Mouse (Mus musculus): ENCODE measurements around the gene Acaca. TPM values are rescaled to one million over a fixed set of nuclear protein-coding genes. Genes with fewer than 3 reads are reported as not detected.
A peak's percentile ranks its signal among the peaks of the same experiment; 100 is the strongest.

The Acaca gene
- polyA plus RNA-seq, 1 experiment from 2014 or later, result 18.9 TPM

DNA sequence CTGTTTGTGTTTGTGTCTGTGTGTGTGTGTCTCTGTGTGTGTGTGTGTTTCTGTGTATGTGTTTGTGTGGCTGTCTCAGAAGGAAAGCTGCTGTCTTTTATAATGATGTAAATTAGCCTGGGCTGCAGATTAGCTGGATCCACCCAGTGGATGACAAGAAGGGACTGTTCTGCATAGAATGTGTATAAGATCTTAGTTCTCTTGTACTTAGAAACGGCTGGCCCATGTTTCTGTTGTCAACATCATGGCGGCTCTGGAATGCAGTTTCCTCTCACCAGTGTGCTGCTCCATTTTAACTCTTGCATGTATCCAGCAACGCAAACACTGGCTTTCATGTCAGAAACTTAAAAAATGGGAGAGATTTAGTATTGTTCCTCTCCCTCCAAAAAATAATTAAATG is 141.0 kb downstream of the Acaca start:
- Histone ChIP-seq H3K9me3 (replicated peaks) (0 out of 2 replicates have a peak, but pooled peaks cover 3% of the 10 kb centered on the region), H3K4me3 (no peak overlapping the region), H3K4me1 (peaks cover 37% of the 10 kb centered on the region), H3K36me3 (peaks cover 73% of the 10 kb centered on the region), H3K27ac (replicated peaks) (no peak overlapping the region), H3K27me3 (ENCODE audit: low read depth, poor library complexity, severe bottlenecking) (no peaks in the 10 kb centered on the region)
- WGBS, result 81% methylated on average over 3 of the region's 3 CpGs
- no peak for DNase-seq (ENCODE audit: low spot score)

DNA sequence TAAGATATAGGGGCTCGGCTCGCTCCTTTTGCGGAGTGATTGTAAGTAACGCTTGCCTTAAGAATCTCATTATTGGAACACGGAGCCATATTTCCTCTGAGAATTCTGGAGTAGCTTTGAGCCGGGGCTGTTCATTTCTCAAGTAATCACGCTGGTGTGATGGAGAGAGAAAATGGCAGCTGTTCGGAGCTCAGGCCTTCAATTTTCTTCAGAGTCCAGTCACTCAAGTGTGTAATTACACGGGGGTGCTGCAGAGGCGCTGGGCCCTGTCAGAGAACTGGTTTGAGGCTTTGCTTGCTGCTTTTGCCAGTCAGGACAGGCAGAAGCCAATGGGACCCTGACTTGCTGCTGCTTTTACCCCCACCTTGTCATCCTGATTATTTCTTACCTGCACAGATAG is 142.5 kb downstream of the Acaca start:
- DNase-seq (ENCODE audit: low spot score), result peak; percentile 36
- H3K27ac ChIP-seq (replicated peaks), result peak overlapping the region; percentile 68; the same call in 1 of the 2 replicates
- peaks cover 59% of the 10 kb centered on the region for H3K36me3 ChIP-seq
- no peak overlapping the region for H3K4me3 ChIP-seq
- H3K27me3 ChIP-seq (ENCODE audit: low read depth, poor library complexity, severe bottlenecking), result no peaks in the 10 kb centered on the region
- 57% methylated on average over 10 of the region's 10 CpGs for WGBS
- peaks cover 49% of the 10 kb centered on the region for H3K4me1 ChIP-seq
- H3K9me3 ChIP-seq (replicated peaks), result 0 out of 2 replicates have a peak, but pooled peaks cover 3% of the 10 kb centered on the region

- Histone ChIP-seq H3K36me3 (peaks cover 55% of the 10 kb centered on the region), H3K27ac (replicated peaks) (0 out of 2 replicates have a peak overlapping the region, but pooled peaks have one; percentile 25), H3K27me3 (ENCODE audit: low read depth, poor library complexity, severe bottlenecking) (no peaks in the 10 kb centered on the region), H3K4me3 (no peak overlapping the region), H3K4me1 (peaks cover 55% of the 10 kb centered on the region), H3K9me3 (replicated peaks) (0 out of 2 replicates have a peak, but pooled peaks cover 3% of the 10 kb centered on the region)
- no peak for DNase-seq (ENCODE audit: low spot score)
- 75% methylated on average over 3 of the region's 3 CpGs for WGBS
Measured at GRCm38 (mm10) chr11:84272574-84272973, 143.1 kb downstream of the Acaca start.

DNA sequence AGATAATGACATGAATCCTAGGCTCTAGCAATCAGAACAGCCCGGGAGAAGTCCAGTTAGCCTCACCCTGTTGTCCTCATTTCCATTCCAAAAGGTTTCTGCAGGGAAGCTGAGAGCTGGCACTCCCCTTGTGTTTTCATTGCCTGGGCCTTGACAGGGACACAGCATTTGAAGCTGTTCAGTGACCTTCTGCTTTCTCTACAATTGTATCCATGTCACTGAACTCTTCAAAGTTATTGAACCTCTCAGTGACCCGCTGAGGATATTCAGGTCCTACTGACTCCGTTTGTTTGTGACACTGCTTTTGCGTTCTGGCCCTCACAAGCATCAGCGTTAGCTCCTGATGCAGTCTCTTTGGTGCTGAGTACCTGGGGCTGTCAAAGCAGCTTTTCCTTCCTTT is 147.5 kb downstream of the Acaca start:
- 15% methylated on average over 5 of the region's 5 CpGs for WGBS
- Histone ChIP-seq H3K36me3 (peaks cover 50% of the 10 kb centered on the region), H3K4me1 (peaks cover 47% of the 10 kb centered on the region), H3K4me3 (no peak overlapping the region; the same call in 1 of the 2 replicates), H3K27me3 (ENCODE audit: low read depth, poor library complexity, severe bottlenecking) (no peaks in the 10 kb centered on the region), H3K27ac (replicated peaks) (peak overlapping the region; percentile 49), H3K9me3 (replicated peaks) (no peaks in the 10 kb centered on the region)
- DNase-seq (ENCODE audit: low spot score), result peak; percentile 33

- 58% methylated on average over 5 of the region's 5 CpGs for whole genome bisulfite sequencing
- DNase-seq (ENCODE audit: low spot score), result no peak
- H3K27ac ChIP-seq (replicated peaks), result no peak overlapping the region
- peaks cover 43% of the 10 kb centered on the region for H3K4me1 ChIP-seq
- H3K36me3 ChIP-seq, result peaks cover 37% of the 10 kb centered on the region
- no peak overlapping the region for H3K4me3 ChIP-seq
- no peaks in the 10 kb centered on the region; the same call in 1 of the 2 replicates for H3K9me3 ChIP-seq (replicated peaks)
- H3K27me3 ChIP-seq (ENCODE audit: low read depth, poor library complexity, severe bottlenecking), result no peaks in the 10 kb centered on the region
Measured at GRCm38 (mm10) chr11:84281280-84281679, 151.8 kb downstream of the Acaca start.

DNA sequence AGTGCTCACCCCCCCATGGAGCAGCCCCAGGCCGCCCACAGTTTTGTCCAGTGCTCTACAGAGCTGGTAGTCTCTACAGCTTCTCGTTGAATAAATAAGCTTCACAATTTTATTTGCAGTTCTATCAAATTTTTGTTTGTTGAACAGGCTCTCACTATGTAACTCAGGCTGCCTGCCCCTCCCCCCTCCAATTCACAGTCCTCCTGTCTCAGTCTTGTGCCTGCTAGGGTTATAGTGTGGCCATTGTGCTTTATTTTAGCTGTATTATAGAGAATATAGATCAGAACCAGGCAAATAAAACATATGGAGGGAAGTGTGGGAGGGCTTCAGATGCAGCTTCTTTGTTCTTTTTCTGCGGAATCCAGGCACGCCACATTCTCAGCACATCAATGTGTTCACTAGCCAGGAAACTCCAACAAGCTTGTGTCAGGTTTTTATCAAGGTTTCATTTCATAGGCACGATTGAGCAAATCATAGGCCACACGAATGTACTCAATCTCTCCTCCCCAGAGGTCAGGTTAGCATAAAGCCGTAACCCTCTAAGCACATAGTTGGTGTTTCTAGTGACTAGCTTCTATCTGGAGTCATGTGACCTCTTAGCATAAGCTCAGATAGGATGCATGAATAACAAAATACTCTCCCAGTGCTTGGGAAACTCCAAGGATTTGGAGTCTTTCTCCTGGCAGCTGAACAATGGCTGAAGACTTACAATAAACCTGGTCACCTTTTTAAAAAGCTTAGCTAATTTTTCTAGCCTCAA is 153.7 kb downstream of the Acaca start:
- DNase-seq (ENCODE audit: low spot score), result no peak
- H3K9me3 ChIP-seq (replicated peaks), result no peaks in the 10 kb centered on the region; the same call in 1 of the 2 replicates
- WGBS, result 62% methylated on average over 7 of the region's 7 CpGs
- H3K27me3 ChIP-seq (ENCODE audit: low read depth, poor library complexity, severe bottlenecking), result no peaks in the 10 kb centered on the region
- H3K4me1 ChIP-seq, result peaks cover 30% of the 10 kb centered on the region
- H3K27ac ChIP-seq (replicated peaks), result peak overlapping the region; percentile 79
- no peak overlapping the region for H3K4me3 ChIP-seq
- peaks cover 35% of the 10 kb centered on the region for H3K36me3 ChIP-seq

DNA sequence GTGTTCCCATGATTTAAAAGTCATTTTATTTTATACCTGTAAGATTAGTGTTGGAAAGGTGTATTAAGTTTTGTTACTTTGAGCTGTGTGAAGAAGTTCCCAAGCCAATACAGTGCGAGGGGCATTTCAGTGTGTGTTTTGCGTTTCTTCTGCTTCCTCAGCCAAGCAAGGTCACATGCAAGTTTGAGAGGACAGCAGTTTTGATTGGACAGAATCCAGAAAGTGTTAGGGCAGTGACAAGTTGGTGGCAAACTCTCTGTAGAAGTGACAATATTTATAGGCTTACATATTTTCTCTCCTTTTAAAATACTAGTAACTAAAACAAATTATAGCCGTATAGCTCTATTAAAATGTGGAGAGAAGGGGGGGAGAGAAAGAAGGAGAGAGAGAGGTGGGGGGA is 161.3 kb downstream of the Acaca start:
- Histone ChIP-seq H3K36me3 (peaks cover 19% of the 10 kb centered on the region), H3K4me1 (peaks cover 8% of the 10 kb centered on the region), H3K27me3 (ENCODE audit: low read depth, poor library complexity, severe bottlenecking) (no peaks in the 10 kb centered on the region), H3K27ac (replicated peaks) (no peak overlapping the region), H3K4me3 (no peak overlapping the region), H3K9me3 (replicated peaks) (no peaks in the 10 kb centered on the region)
- 82% methylated on average over 3 of the region's 3 CpGs for WGBS
- no peak for DNase-seq (ENCODE audit: low spot score)

DNA sequence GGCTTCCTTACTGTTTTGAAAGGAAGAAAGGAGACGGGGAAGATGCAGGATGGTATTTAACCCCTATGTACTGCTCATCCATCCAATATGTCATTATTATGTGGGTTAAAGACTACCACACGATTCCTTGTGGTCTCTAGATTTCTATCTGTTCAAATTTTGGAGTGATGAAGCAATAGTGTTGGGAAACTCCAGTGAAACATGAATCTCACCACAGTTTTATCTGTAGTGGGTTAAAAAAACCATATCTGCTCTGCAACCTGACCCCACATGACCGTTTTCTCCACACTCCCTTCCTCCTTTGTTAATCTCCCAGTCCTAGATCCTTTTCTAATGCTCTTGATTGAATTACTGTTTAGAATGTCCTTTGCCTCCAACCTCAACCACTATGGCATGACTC is 163.1 kb downstream of the Acaca start:
- no peak overlapping the region for H3K4me3 ChIP-seq

GRCm38 (mm10) chr11:84293288-84293687 is 163.8 kb downstream of the Acaca start:
- WGBS, result 91% methylated on average over 3 of the region's 3 CpGs
- DNase-seq (ENCODE audit: low spot score), result no peak
- Histone ChIP-seq H3K27ac (replicated peaks) (no peak overlapping the region), H3K27me3 (ENCODE audit: low read depth, poor library complexity, severe bottlenecking) (no peaks in the 10 kb centered on the region), H3K9me3 (replicated peaks) (no peaks in the 10 kb centered on the region), H3K4me1 (no peaks in the 10 kb centered on the region), H3K4me3 (no peak overlapping the region), H3K36me3 (peaks cover 29% of the 10 kb centered on the region)

More for the DNA sequence above, 163.1 kb downstream of the Acaca start:
- H3K36me3 ChIP-seq, result peaks cover 29% of the 10 kb centered on the region
- no peak for DNase-seq (ENCODE audit: low spot score)
- H3K9me3 ChIP-seq (replicated peaks), result no peaks in the 10 kb centered on the region
- H3K27ac ChIP-seq (replicated peaks), result no peak overlapping the region
- no peaks in the 10 kb centered on the region for H3K27me3 ChIP-seq (ENCODE audit: low read depth, poor library complexity, severe bottlenecking)
- 78% methylated on average over 3 of the region's 3 CpGs for WGBS
- H3K4me1 ChIP-seq, result no peaks in the 10 kb centered on the region

DNA sequence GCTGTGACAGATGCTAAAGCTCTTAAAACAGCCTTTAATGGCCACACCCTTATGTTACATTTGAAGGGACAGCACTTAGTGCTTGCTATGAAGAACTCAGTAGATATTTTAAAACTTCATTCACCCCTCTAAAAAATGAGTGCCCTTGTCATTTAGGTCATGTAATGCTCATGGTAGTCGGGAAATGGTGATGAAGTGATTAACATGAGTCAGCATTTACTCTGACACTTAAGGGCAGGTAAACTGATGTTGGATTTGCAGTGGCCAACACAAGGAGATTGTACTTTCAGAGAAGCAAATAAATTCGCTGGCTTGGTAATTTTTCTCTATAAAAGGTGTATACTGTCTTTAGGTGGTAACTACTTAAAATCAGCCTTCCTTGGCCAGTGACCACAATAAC is 166.9 kb downstream of the Acaca start:
- Histone ChIP-seq H3K27ac (replicated peaks) (no peak overlapping the region), H3K4me1 (no peaks in the 10 kb centered on the region), H3K27me3 (ENCODE audit: low read depth, poor library complexity, severe bottlenecking) (no peaks in the 10 kb centered on the region), H3K4me3 (no peak overlapping the region), H3K9me3 (replicated peaks) (no peaks in the 10 kb centered on the region), H3K36me3 (peaks cover 44% of the 10 kb centered on the region)
- 92% methylated on average over 2 of the region's 2 CpGs for WGBS
- no peak for DNase-seq (ENCODE audit: low spot score)

- no peaks in the 10 kb centered on the region for H3K9me3 ChIP-seq (replicated peaks)
- DNase-seq (ENCODE audit: low spot score), result no peak
- WGBS, result 97% methylated on average over 1 of the region's 1 CpGs
- H3K27ac ChIP-seq (replicated peaks), result no peak overlapping the region
- H3K36me3 ChIP-seq, result peaks cover 28% of the 10 kb centered on the region
- H3K27me3 ChIP-seq (ENCODE audit: low read depth, poor library complexity, severe bottlenecking), result no peaks in the 10 kb centered on the region
- no peaks in the 10 kb centered on the region for H3K4me1 ChIP-seq
- no peak overlapping the region for H3K4me3 ChIP-seq
Measured at GRCm38 (mm10) chr11:84305474-84305873, 176.0 kb downstream of the Acaca start.

DNA sequence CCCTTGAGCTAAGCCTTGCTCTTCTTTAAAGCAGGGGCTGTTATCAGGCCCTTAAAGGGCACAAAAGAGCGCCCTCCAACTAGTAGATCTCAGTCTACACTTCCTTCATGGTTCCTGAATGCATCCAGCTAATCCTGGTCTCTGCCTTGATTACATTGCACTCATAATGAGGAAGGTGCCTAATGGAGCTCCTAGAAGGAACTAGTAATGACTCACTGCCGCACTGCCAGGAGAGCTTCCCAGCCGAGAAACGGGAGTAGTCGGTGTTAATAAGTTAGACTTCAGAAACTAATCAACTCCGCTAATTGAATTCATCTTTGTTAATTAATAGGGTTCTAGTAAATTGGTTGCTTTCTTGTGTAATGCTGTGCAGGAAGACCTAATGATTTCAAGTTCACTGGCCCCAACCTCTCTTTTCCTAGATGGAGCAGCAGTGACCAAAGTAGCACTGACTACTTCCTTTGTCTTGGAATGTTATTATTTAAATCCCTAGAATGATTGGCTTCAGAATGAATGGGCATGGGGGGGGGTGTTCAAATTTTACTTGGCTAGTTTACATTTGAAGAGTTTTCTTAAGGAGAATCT is 176.8 kb downstream of the Acaca start:
- no peak for DNase-seq (ENCODE audit: low spot score)
- WGBS, result 93% methylated on average over 6 of the region's 6 CpGs
- H3K4me1 ChIP-seq, result no peaks in the 10 kb centered on the region

More for the DNA sequence above, 176.8 kb downstream of the Acaca start:
- Histone ChIP-seq H3K4me3 (no peak overlapping the region), H3K27me3 (ENCODE audit: low read depth, poor library complexity, severe bottlenecking) (no peaks in the 10 kb centered on the region), H3K27ac (replicated peaks) (no peak overlapping the region), H3K9me3 (replicated peaks) (no peaks in the 10 kb centered on the region), H3K36me3 (peaks cover 28% of the 10 kb centered on the region)
